Mouse (Mus musculus): ENCODE results near the gene Adcy7. TPM values are rescaled to one million over a fixed set of nuclear protein-coding genes. Genes with fewer than 3 reads are reported as not detected.

Gene Adcy7
- total and polyA plus RNA-seq, 3 experiments, result 70.0 to 129 (median 117) TPM

- Histone ChIP-seq H3K9me3 (replicated peaks) (no peaks in the 10 kb centered on the region), H3K4me1 (ENCODE audit: insufficient read depth, low read depth, low read length) (peaks cover 89% of the 10 kb centered on the region), H3K27me3 (ENCODE audit: insufficient read depth, low read length) (no peaks in the 10 kb centered on the region), H3K36me3 (replicated peaks) (peaks cover 92% of the 10 kb centered on the region), H3K4me3 (ENCODE audit: low read depth, low read length) (peak overlapping the region; percentile 73)
- no peak for TF ChIP-seq TAL1 (conservative IDR thresholded peaks at IDR 0.05; ENCODE audit: low read depth, low read length)
- no peak for TF ChIP-seq GATA1 (IDR thresholded peaks at IDR 0.05; ENCODE audit: borderline replicate concordance, low read length)
- no peak for TF ChIP-seq GATA2 (IDR thresholded peaks at IDR 0.05; ENCODE audit: borderline replicate concordance, low read depth, low read length)
- TF ChIP-seq CTCF (IDR thresholded peaks at IDR 0.05; ENCODE audit: low read depth, low read length), result no peak
- no peak for TF ChIP-seq POLR2AphosphoS5 (IDR thresholded peaks at IDR 0.05; ENCODE audit: insufficient replicate concordance, low read depth, low read length)
- ATAC-seq (ENCODE audit: extremely low read depth, insufficient number of reproducible peaks, low FRiP score, poor library complexity, severe bottlenecking), result no peak
- DNase-seq (ENCODE audit: low spot score), result no peak
Observed at GRCm38 (mm10) chr8:88301589-88302437, 29.6 kb downstream of the Adcy7 start.

DNA sequence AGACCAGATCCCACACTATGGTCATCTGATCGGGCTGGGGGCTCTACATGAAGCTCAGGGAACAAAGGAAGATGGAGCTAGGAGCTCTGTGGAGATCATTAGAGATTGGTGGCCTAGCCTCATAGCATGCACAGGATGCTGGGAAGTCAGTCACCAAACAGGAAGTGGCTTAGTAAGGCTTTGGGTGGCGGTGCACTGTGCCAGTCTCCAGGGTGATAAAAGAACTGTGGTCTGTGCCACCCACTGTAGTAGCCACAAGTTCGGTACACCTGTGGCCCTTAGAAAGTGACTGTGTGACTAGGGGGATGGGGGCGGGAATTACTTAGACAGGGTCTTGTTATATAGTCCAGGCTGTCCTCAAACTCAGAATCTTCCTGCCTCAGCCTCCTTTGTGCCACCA is 33.6 kb downstream of the Adcy7 start:
- DNase-seq (ENCODE audit: low spot score) (no peak), ATAC-seq (ENCODE audit: extremely low read depth, insufficient number of reproducible peaks, low FRiP score, poor library complexity, severe bottlenecking) (no peak)
- no peaks in the 10 kb centered on the region for H3K9me3 ChIP-seq (replicated peaks)
- no peaks in the 10 kb centered on the region for H3K27me3 ChIP-seq (ENCODE audit: insufficient read depth, low read length)
- H3K36me3 ChIP-seq (replicated peaks), result peaks cover 90% of the 10 kb centered on the region
- H3K4me1 ChIP-seq (ENCODE audit: insufficient read depth, low read depth, low read length), result peaks cover 82% of the 10 kb centered on the region
- H3K4me3 ChIP-seq (ENCODE audit: low read depth, low read length), result no peak overlapping the region; the same call in 1 of the 2 replicates
- no peak for TF ChIP-seq POLR2AphosphoS5 (IDR thresholded peaks at IDR 0.05; ENCODE audit: insufficient replicate concordance, low read depth, low read length)
- TF ChIP-seq GATA1 (IDR thresholded peaks at IDR 0.05; ENCODE audit: borderline replicate concordance, low read length), result no peak
- TF ChIP-seq GATA2 (IDR thresholded peaks at IDR 0.05; ENCODE audit: borderline replicate concordance, low read depth, low read length), result no peak
- no peak for TF ChIP-seq TAL1 (conservative IDR thresholded peaks at IDR 0.05; ENCODE audit: low read depth, low read length)
- no peak for TF ChIP-seq CTCF (IDR thresholded peaks at IDR 0.05; ENCODE audit: low read depth, low read length)

DNA sequence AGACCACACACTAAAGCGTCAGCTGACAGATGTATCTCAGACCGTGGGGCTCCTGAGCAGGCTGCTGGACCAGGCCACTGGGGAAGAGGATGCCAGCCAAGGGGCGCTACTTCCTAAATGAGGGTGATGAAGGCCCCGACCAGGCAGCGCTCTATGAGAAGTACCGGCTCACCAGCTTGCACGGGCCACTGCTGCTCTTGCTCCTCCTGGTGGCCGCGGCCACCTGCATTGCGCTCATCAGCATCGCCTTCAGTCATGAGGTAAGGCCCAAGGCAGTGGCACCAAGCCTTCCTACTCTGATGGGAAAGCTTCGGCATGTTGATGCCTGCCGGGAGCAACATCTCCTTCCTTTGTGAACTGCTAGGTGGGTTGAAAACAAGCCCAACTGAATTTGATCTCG is 34.3 kb downstream of the Adcy7 start:
- TF ChIP-seq GATA1 (IDR thresholded peaks at IDR 0.05; ENCODE audit: borderline replicate concordance, low read length) (no peak), TAL1 (conservative IDR thresholded peaks at IDR 0.05; ENCODE audit: low read depth, low read length) (no peak), CTCF (IDR thresholded peaks at IDR 0.05; ENCODE audit: low read depth, low read length) (no peak), GATA2 (IDR thresholded peaks at IDR 0.05; ENCODE audit: borderline replicate concordance, low read depth, low read length) (no peak), POLR2AphosphoS5 (IDR thresholded peaks at IDR 0.05; ENCODE audit: insufficient replicate concordance, low read depth, low read length) (no peak)
- ATAC-seq (ENCODE audit: extremely low read depth, insufficient number of reproducible peaks, low FRiP score, poor library complexity, severe bottlenecking), result no peak

DNA sequence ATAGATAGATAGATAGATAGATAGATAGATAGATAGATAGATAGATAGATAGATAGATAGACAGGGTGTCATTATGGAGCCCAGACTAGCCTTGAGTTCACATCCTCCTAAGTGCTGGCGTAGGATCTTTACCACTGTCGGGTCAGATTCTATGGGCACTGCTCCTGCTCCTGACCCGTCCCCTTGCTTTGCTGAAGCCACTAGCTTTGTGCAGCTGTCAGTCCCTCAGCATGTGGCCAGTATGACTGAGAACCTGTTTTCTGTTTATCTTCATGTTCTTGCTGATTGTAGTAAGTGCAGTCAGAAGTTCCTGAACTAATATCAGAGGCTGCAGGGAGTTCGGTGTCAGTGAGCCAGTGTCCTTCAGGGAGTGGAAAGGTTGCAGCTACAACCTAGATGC is 35.5 kb downstream of the Adcy7 start:
- Histone ChIP-seq H3K4me1 (ENCODE audit: insufficient read depth, low read depth, low read length) (peaks cover 75% of the 10 kb centered on the region), H3K36me3 (replicated peaks) (peaks cover 91% of the 10 kb centered on the region), H3K4me3 (ENCODE audit: low read depth, low read length) (no peak overlapping the region), H3K9me3 (replicated peaks) (no peaks in the 10 kb centered on the region), H3K27me3 (ENCODE audit: insufficient read depth, low read length) (no peaks in the 10 kb centered on the region)
- no peak for TF ChIP-seq POLR2AphosphoS5 (IDR thresholded peaks at IDR 0.05; ENCODE audit: insufficient replicate concordance, low read depth, low read length)
- no peak for TF ChIP-seq GATA1 (IDR thresholded peaks at IDR 0.05; ENCODE audit: borderline replicate concordance, low read length)
- no peak for TF ChIP-seq GATA2 (IDR thresholded peaks at IDR 0.05; ENCODE audit: borderline replicate concordance, low read depth, low read length)
- TF ChIP-seq CTCF (IDR thresholded peaks at IDR 0.05; ENCODE audit: low read depth, low read length), result no peak
- no peak for TF ChIP-seq TAL1 (conservative IDR thresholded peaks at IDR 0.05; ENCODE audit: low read depth, low read length)
- DNase-seq (ENCODE audit: low spot score), result no peak
- no peak for ATAC-seq (ENCODE audit: extremely low read depth, insufficient number of reproducible peaks, low FRiP score, poor library complexity, severe bottlenecking)

More for the DNA sequence above, 34.3 kb downstream of the Adcy7 start:
- Histone ChIP-seq H3K4me1 (ENCODE audit: insufficient read depth, low read depth, low read length) (peaks cover 80% of the 10 kb centered on the region), H3K4me3 (ENCODE audit: low read depth, low read length) (peak overlapping the region; percentile 25; the same call in 1 of the 2 replicates), H3K36me3 (replicated peaks) (peaks cover 90% of the 10 kb centered on the region), H3K9me3 (replicated peaks) (no peaks in the 10 kb centered on the region), H3K27me3 (ENCODE audit: insufficient read depth, low read length) (no peaks in the 10 kb centered on the region)
- no peak for DNase-seq (ENCODE audit: low spot score)

- H3K4me3 ChIP-seq (ENCODE audit: low read depth, low read length), result no peak overlapping the region
- no peaks in the 10 kb centered on the region for H3K9me3 ChIP-seq (replicated peaks)
- peaks cover 91% of the 10 kb centered on the region for H3K36me3 ChIP-seq (replicated peaks)
- H3K27me3 ChIP-seq (ENCODE audit: insufficient read depth, low read length), result no peaks in the 10 kb centered on the region
- DNase-seq (ENCODE audit: low spot score), result no peak
- H3K4me1 ChIP-seq (ENCODE audit: insufficient read depth, low read depth, low read length), result peaks cover 75% of the 10 kb centered on the region
- TF ChIP-seq POLR2AphosphoS5 (IDR thresholded peaks at IDR 0.05; ENCODE audit: insufficient replicate concordance, low read depth, low read length) (no peak), CTCF (IDR thresholded peaks at IDR 0.05; ENCODE audit: low read depth, low read length) (no peak), TAL1 (conservative IDR thresholded peaks at IDR 0.05; ENCODE audit: low read depth, low read length) (no peak), GATA1 (IDR thresholded peaks at IDR 0.05; ENCODE audit: borderline replicate concordance, low read length) (no peak), GATA2 (IDR thresholded peaks at IDR 0.05; ENCODE audit: borderline replicate concordance, low read depth, low read length) (no peak)
- 0 out of 2 replicates have a peak, but pooled peaks have one; percentile 16 for ATAC-seq (ENCODE audit: extremely low read depth, insufficient number of reproducible peaks, low FRiP score, poor library complexity, severe bottlenecking)
Observed at GRCm38 (mm10) chr8:88309274-88309873, 37.2 kb downstream of the Adcy7 start.

DNA sequence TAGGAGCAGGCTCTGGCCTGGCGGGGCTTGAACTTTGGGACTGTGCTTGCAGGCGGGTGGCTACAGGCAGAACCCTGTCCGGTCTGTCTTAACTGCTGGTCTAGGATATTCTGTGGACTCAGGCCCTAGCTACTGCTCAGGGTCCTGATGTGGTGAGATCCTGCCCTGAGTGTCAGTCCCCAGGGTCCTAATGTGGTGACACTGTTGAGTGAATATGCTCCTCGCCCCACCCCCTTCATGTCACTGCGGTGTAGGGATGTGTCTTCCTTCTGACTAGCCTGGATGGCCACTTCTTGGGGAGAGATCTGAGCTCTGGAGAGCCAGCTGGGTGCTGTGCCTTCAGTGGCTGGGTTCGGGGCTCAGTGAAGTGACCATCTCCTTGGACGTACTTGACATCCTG is 37.7 kb downstream of the Adcy7 start:
- ATAC-seq (ENCODE audit: extremely low read depth, insufficient number of reproducible peaks, low FRiP score, poor library complexity, severe bottlenecking), result no peak
- no peaks in the 10 kb centered on the region for H3K9me3 ChIP-seq (replicated peaks)
- DNase-seq (ENCODE audit: low spot score), result no peak
- peaks cover 91% of the 10 kb centered on the region for H3K36me3 ChIP-seq (replicated peaks)
- H3K4me1 ChIP-seq (ENCODE audit: insufficient read depth, low read depth, low read length), result peaks cover 76% of the 10 kb centered on the region
- TF ChIP-seq CTCF (IDR thresholded peaks at IDR 0.05; ENCODE audit: low read depth, low read length) (no peak), TAL1 (conservative IDR thresholded peaks at IDR 0.05; ENCODE audit: low read depth, low read length) (no peak), GATA2 (IDR thresholded peaks at IDR 0.05; ENCODE audit: borderline replicate concordance, low read depth, low read length) (no peak), POLR2AphosphoS5 (IDR thresholded peaks at IDR 0.05; ENCODE audit: insufficient replicate concordance, low read depth, low read length) (no peak), GATA1 (IDR thresholded peaks at IDR 0.05; ENCODE audit: borderline replicate concordance, low read length) (no peak)
- H3K27me3 ChIP-seq (ENCODE audit: insufficient read depth, low read length), result no peaks in the 10 kb centered on the region
- H3K4me3 ChIP-seq (ENCODE audit: low read depth, low read length), result no peak overlapping the region
